Mouse (Mus musculus) spleen, adult 2 months (tissue): ENCODE data around the gene Bcl7a. TPM values are rescaled to one million over a fixed set of nuclear protein-coding genes. Genes with fewer than 3 reads are reported as not detected.

Experiments used
- DNase-seq, 2 experiments: peaks; one replicate each; pipeline versions ENCODE4 v3.0.0 to v3.0.0-alpha.2; 2012 to 2021; ENCODE audit warnings: low spot score in 2 of 2, low read depth in 1 of 2
- H3K27ac ChIP-seq: fragments of 200-500 bp; 2 replicates; pipeline ENCODE4 v1.5.1; 2012; ENCODE audit warnings: low read length, inconsistent platforms; ENCODE audit not compliant: insufficient read depth
- H3K27me3 ChIP-seq: fragments of 200-500 bp; 2 replicates; pipeline ENCODE4 v1.6.1; 2012; ENCODE audit warnings: mild to moderate bottlenecking, moderate library complexity, low read length, inconsistent platforms; ENCODE audit not compliant: control insufficient read depth, insufficient read depth
- H3K36me3 ChIP-seq: fragments of 200-500 bp; 2 replicates; pipeline ENCODE4 v1.6.1; 2012; ENCODE audit warnings: mild to moderate bottlenecking, low read length, inconsistent platforms; ENCODE audit not compliant: control insufficient read depth, insufficient read depth
- H3K4me1 ChIP-seq: fragments of 200-500 bp; 2 replicates; pipeline ENCODE4 v1.6.1; 2011; ENCODE audit warnings: inconsistent platforms; ENCODE audit not compliant: control insufficient read depth, insufficient read depth, insufficient read length
- H3K4me3 ChIP-seq: fragments of 200-500 bp; 2 replicates; pipeline ENCODE4 v1.5.1; 2011; ENCODE audit warnings: mild to moderate bottlenecking, inconsistent platforms; ENCODE audit not compliant: insufficient read depth, insufficient read length; ENCODE audit errors: extremely low read depth
- CTCF ChIP-seq: fragments of 200-500 bp; IDR thresholded peaks from 2 replicates; pipeline ENCODE4 v1.5.1; 2011; ENCODE audit warnings: mild to moderate bottlenecking, inconsistent platforms; ENCODE audit not compliant: insufficient read depth, insufficient read length, insufficient replicate concordance; ENCODE audit errors: extremely low read depth
- POLR2A ChIP-seq: fragments of 200-500 bp; IDR thresholded peaks from 2 replicates; pipeline ENCODE4 v1.6.1; 2011; ENCODE audit warnings: low read depth, low read length, inconsistent platforms
- WGBS: fragments of 180-500 bp; shearing (Covaris S2); methylation state at CpG from one replicate; pipeline ENCODE4 v1.1.7; 2018; 5-methylcytosine and 5-hydroxymethylcytosine counted together
- polyA plus RNA-seq: library from polyadenylated mRNA; depleted of rRNA; stranded (reverse); fragments of >200 nt; gene quantifications from 2 replicates; pipeline ENCODE4 v1.2.3, GENCODE M21; 2012; rRNA removed

The Bcl7a gene
- polyA plus RNA-seq = 12.4 and 12.8 TPM in 2 replicates

- DNase-seq = peak; percentile 80 to 89
- TF ChIP-seq POLR2A (peak; percentile 37), CTCF (no peak)
- Histone ChIP-seq H3K36me3 (no peaks in the 10 kb centered on the region), H3K4me1 (peaks cover 15% of the 10 kb centered on the region), H3K27me3 (no peaks in the 10 kb centered on the region), H3K27ac (peak within 1 kb of the TSS; percentile 96), H3K4me3 (peak within 1 kb of the TSS; percentile 99)
- under 1% methylated on average over 67 of the region's 69 CpGs for WGBS
These were observed at the start of gene Bcl7a for GRCm38 (mm10) chr5:123343707-123344627. Gene Bcl7a, plus strand, starts transcription at chr5:123343834.

DNA sequence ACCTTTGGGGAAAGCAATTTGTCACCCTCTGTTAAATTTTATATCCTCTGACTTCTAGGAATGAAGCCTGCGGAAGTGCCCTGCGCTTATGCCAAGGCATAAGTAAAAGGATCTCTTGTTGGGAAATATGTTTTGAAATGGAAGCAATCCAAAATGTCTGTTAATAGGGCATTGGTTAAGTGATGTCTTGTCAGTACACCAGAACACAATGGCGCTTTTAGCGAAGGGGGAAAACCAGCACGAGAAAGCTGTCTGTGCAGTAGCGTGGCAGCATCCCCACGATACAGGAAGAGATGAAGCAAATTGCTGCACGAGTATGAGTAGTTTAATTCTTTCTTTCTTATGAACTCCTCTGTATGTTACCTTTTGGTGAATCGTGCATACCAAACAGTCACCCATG lies 49.0 kb upstream of the Bcl7a start:
- Histone ChIP-seq H3K27ac (no peak overlapping the region), H3K27me3 (no peaks in the 10 kb centered on the region), H3K4me3 (no peak overlapping the region), H3K36me3 (no peaks in the 10 kb centered on the region), H3K4me1 (no peaks in the 10 kb centered on the region)
- DNase-seq = no peak
- WGBS = 81% methylated on average over 9 of the region's 9 CpGs
- no peak for TF ChIP-seq POLR2A
- TF ChIP-seq CTCF = no peak

GRCm38 (mm10) chr5:123296224-123296806 lies 47.3 kb upstream of the Bcl7a start:
- H3K27me3 ChIP-seq = no peaks in the 10 kb centered on the region
- H3K4me3 ChIP-seq = no peak overlapping the region
- H3K36me3 ChIP-seq = no peaks in the 10 kb centered on the region
- TF ChIP-seq POLR2A = no peak
- peak; percentile 36; the same call in 1 of the 2 replicates for TF ChIP-seq CTCF
- H3K4me1 ChIP-seq = no peaks in the 10 kb centered on the region
- peak in 1 of 2 experiments; percentile 35 for DNase-seq
- no peak overlapping the region for H3K27ac ChIP-seq
- WGBS = 74% methylated on average over 12 of the region's 12 CpGs

- no peak for DNase-seq
- Histone ChIP-seq H3K36me3 (no peaks in the 10 kb centered on the region), H3K4me3 (no peak overlapping the region), H3K27me3 (no peaks in the 10 kb centered on the region), H3K4me1 (no peaks in the 10 kb centered on the region), H3K27ac (no peak overlapping the region)
- TF ChIP-seq POLR2A (no peak), CTCF (no peak)
- 66% methylated on average over 23 of the region's 23 CpGs for WGBS
These were observed 46.5 kb upstream of the Bcl7a start for GRCm38 (mm10) chr5:123296972-123297754.

DNA sequence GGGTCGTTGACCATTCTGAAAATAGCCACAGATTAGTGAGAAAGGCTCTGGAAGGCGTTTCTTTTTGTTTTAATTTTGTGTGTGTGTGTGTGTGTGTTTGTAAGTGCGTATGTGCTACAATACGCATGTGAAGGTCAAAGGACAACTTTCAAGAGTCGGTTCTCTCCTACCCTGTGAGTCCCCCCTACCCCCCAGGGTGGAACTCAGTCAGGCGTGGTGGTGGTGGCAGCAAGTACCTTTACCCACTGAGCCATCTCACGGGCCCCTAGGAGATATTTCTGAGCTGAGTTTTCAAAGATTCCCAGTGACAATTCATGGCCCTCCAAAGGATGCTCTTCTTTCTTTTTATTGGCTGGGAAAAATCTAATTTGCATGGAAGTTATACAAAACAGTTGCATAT lies 45.8 kb upstream of the Bcl7a start:
- Histone ChIP-seq H3K4me1 (no peaks in the 10 kb centered on the region), H3K4me3 (no peak overlapping the region), H3K27ac (no peak overlapping the region), H3K36me3 (no peaks in the 10 kb centered on the region), H3K27me3 (no peaks in the 10 kb centered on the region)
- no peak for DNase-seq
- 79% methylated on average over 7 of the region's 7 CpGs for WGBS
- TF ChIP-seq CTCF (no peak), POLR2A (no peak)

DNA sequence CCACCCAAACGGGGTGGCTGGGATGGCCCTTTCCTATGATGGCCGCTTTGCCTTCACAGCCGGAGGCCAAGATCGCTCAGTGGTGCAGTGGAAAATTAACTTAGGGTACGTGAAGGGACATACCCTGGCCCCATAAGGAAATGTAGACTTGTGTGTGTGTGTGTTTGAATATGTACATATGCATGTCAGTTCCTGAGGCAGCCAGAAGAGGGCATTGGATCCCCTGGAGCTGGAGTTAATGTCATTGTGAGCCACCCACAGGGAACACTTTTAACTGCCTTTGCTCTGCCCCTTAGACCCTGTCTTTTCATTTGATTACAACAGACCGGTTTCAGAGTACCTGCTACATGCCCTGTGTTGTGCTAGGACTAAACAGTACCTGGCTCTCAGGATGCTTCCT lies 45.1 kb upstream of the Bcl7a start:
- Histone ChIP-seq H3K4me1 (no peaks in the 10 kb centered on the region), H3K27ac (no peak overlapping the region), H3K36me3 (no peaks in the 10 kb centered on the region), H3K27me3 (no peaks in the 10 kb centered on the region), H3K4me3 (no peak overlapping the region)
- TF ChIP-seq POLR2A = no peak
- no peak for TF ChIP-seq CTCF
- no peak for DNase-seq
- WGBS = 89% methylated on average over 6 of the region's 6 CpGs
